Mouse (Mus musculus) cerebellum, adult 2 months (tissue): Measurements from ENCODE around the gene Map3k9. TPM values are rescaled to one million over a fixed set of nuclear protein-coding genes. Genes with fewer than 3 reads are reported as not detected.

Experiments used
- DNase-seq, 2 experiments: peaks; one replicate each; pipeline ENCODE4 v3.0.0; 2021
- H3K27ac ChIP-seq: fragments of 200-500 bp; 2 replicates; pipeline ENCODE4 v1.5.1; 2012; ENCODE audit warnings: low read length, control low read depth, inconsistent platforms; ENCODE audit not compliant: insufficient read depth
- H3K27me3 ChIP-seq: fragments of 200-500 bp; 2 replicates; pipeline ENCODE4 v1.6.1; 2012; ENCODE audit warnings: inconsistent platforms, mild to moderate bottlenecking, low read length, moderate library complexity; ENCODE audit not compliant: control insufficient read depth, insufficient read depth
- H3K4me1 ChIP-seq: fragments of 200-500 bp; 2 replicates; pipeline ENCODE4 v1.6.1; 2011; ENCODE audit warnings: low read length; ENCODE audit not compliant: control insufficient read depth, insufficient read depth
- H3K4me3 ChIP-seq: fragments of 200-500 bp; replicated peaks from 2 replicates; pipeline ENCODE3; 2011; ENCODE audit warnings: mild to moderate bottlenecking, low read depth, low read length, control low read depth; ENCODE audit not compliant: insufficient read depth
- CTCF ChIP-seq: fragments of 200-500 bp; IDR thresholded peaks from 2 replicates; pipeline ENCODE4 v1.5.1; 2011; ENCODE audit warnings: low read depth, mild to moderate bottlenecking, control low read depth, low read length, moderate library complexity, borderline replicate concordance; ENCODE audit not compliant: insufficient read depth
- POLR2A ChIP-seq: fragments of 200-500 bp; IDR thresholded peaks from 2 replicates; pipeline ENCODE4 v1.6.1; 2011; ENCODE audit warnings: low read length, control low read depth, borderline replicate concordance; ENCODE audit not compliant: insufficient read depth
- WGBS: fragments of 180-500 bp; shearing (Covaris S2); methylation state at CpG from one replicate; pipeline ENCODE4 v1.1.7; 2018; 5-methylcytosine and 5-hydroxymethylcytosine counted together
- polyA plus RNA-seq: library from polyadenylated mRNA; depleted of rRNA; stranded (reverse); fragments of >200 nt; gene quantifications from 2 replicates; pipeline ENCODE4 v1.2.3, GENCODE M21; 2012

Gene Map3k9
- polyA plus RNA-seq, 1 experiment, result 14.4 TPM

DNA sequence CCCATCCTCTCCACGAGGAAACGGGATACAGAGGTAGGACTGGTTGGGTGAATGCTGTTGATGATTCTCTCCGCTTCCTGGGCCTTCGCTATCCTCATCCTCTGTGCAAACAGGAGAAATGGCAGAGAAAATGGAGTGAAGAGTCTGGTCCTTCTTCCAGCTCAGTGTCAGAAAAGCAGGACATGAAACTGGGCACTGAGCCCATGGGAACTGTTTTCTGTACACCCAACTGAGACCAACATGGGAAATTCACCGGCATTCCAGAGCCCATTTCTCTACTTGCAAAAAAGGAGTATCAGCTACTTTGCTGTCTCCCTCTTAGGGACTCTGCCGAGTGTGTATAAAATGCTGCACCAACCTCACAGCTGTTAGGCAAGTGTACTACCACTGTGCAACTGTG lies 56.2 kb downstream of the Map3k9 start:
- Histone ChIP-seq H3K4me3 (no peak overlapping the region), H3K4me1 (peaks cover 10% of the 10 kb centered on the region), H3K27ac (no peak overlapping the region), H3K27me3 (no peaks in the 10 kb centered on the region)
- no peak for TF ChIP-seq POLR2A
- TF ChIP-seq CTCF, result no peak
- WGBS, result 55% methylated on average over 6 of the region's 6 CpGs
- peak in 1 of 2 experiments; percentile 68 for DNase-seq

DNA sequence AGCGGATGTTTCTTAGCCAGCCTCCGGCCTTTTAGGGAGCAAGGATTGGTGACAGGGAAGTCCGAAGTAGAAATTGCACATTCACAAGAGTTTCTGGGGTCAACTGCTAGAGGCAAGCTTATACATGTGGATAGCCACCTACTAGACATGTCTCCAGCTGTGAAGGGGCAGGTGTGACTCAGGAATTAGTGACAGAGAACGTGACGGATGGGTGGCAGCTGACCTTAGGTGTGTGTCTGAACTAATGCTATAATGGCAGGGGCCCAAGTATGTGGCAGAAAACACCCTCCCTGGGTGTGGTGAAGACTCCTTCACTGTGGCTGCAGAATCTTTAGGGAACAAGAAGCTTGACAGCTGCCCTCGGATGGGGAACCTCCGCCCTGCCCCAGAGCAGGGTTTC lies 57.6 kb downstream of the Map3k9 start:
- no peak for TF ChIP-seq CTCF
- TF ChIP-seq POLR2A, result no peak
- no peak overlapping the region for H3K4me3 ChIP-seq
- no peak for DNase-seq
- peaks cover 10% of the 10 kb centered on the region for H3K4me1 ChIP-seq
- 75% methylated on average over 7 of the region's 7 CpGs for WGBS
- no peaks in the 10 kb centered on the region for H3K27me3 ChIP-seq
- no peak overlapping the region for H3K27ac ChIP-seq

DNA sequence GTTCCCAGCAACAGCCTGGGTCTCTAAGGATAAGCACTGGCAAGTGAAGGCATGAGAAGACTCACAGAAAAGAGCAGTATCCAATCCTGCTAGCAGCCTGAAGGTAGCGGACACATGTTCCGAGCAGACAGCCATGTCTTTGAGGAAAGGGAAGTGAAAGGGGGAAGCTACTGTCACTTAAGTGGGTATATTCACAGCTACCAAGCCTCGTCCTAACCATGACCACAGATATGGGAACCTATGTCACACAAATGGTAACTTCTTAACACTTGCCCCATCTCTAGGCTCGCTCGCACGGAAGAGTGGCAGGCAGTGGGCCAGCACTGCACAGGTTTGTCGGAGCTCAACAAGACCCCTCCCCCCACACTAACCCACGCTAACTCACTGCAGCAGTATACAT lies 61.3 kb downstream of the Map3k9 start:
- no peak overlapping the region for H3K4me3 ChIP-seq
- 84% methylated on average over 8 of the region's 8 CpGs for whole genome bisulfite sequencing
- H3K4me1 ChIP-seq, result peaks cover 7% of the 10 kb centered on the region
- no peak for TF ChIP-seq POLR2A
- no peak for TF ChIP-seq CTCF
- H3K27me3 ChIP-seq, result no peaks in the 10 kb centered on the region
- no peak overlapping the region for H3K27ac ChIP-seq
- no peak for DNase-seq

DNA sequence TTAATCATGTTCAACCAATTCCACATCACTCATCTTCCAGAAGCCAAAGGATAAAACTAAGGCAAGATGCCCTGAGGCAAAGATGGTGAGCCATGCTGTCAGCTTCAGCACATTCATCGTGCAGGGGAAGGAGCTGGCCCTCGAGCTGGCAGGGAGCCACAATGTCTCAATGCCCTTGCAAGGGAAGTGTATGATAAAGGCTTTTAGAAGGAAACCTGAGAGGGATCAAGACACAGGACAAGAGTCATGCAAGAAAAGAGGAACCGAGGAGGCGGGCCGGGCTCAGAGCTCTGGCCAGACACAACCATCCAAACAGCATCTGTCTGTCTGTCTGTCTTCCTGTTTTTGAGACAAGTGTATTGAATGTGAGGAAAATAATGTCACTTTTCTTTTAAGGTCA lies 61.8 kb downstream of the Map3k9 start:
- Histone ChIP-seq H3K27me3 (no peaks in the 10 kb centered on the region), H3K4me3 (no peak overlapping the region), H3K27ac (no peak overlapping the region), H3K4me1 (peaks cover 4% of the 10 kb centered on the region)
- DNase-seq, result no peak
- 67% methylated on average over 5 of the region's 5 CpGs for WGBS
- TF ChIP-seq CTCF (no peak), POLR2A (no peak)

DNA sequence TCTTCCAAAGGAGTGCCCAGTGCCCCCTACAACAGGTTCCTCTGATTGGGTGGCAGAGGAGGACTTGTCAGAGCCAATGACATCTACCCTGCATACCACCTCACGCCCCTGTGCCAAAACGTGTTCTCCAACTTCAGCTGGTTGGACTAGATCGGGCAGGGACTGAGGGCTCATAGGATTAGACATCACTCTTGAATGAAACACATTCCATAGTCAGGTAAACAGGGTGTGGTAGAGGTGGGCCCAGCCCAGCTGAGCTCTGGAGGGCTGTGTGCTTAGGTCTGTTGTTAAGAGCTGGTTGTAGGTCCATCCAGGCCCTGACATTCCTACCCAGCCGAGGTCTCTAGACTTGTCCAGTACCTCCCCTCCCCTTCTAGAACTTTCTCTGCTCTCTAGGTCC lies 68.4 kb downstream of the Map3k9 start:
- no peak overlapping the region for H3K27ac ChIP-seq
- H3K4me3 ChIP-seq, result no peak overlapping the region
- no peaks in the 10 kb centered on the region for H3K27me3 ChIP-seq
- H3K4me1 ChIP-seq, result no peaks in the 10 kb centered on the region
- WGBS, result 92% methylated on average over 4 of the region's 4 CpGs
- DNase-seq, result no peak
- TF ChIP-seq CTCF (no peak), POLR2A (no peak)

DNA sequence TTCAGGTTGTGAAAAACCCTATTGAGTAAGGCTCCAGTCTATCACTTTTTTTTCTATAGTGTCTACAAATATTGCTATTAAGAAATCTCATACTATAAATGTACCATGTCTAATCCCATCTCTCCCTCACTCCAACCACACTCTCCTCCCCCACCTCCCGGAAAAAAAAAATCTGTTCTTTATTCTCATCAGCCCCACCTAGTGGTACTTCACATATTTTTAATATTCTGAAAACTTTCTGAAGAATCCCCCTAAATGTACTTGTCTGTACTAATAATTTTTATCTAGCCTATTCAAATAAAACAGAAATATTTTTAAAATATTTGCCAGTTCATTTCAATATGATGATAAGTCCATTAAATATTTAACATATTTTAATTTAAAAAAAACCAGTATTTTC lies 78.1 kb downstream of the Map3k9 start:
- Histone ChIP-seq H3K27me3 (no peaks in the 10 kb centered on the region), H3K27ac (no peak overlapping the region), H3K4me1 (no peaks in the 10 kb centered on the region), H3K4me3 (no peak overlapping the region)
- no peak for TF ChIP-seq POLR2A
- TF ChIP-seq CTCF, result no peak
- DNase-seq, result peak in 1 of 2 experiments; percentile 14
- 0% methylated on average over 1 of the region's 1 CpGs for WGBS

DNA sequence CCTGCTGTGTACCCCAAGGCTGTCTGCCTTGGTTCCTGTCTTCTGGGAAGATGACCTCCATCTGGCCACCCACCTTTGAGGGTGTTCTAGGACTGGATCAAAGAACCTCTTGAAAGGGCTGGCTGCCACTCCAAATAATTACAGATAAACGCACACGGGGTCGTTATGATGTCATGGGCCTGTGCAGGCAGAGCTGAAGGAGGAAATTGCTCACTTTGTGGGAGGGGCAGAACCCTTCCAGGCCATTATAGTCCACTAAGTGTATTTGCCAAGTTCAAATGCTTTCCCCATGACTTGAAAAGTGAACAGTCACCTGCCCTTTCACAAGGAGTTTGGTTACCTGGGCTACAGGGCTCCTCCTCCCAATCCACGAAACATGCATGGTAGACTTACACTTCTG lies 83.0 kb downstream of the Map3k9 start:
- H3K4me1 ChIP-seq, result no peaks in the 10 kb centered on the region
- H3K4me3 ChIP-seq, result no peak overlapping the region
- H3K27ac ChIP-seq, result no peak overlapping the region
- WGBS, result 78% methylated on average over 4 of the region's 4 CpGs
- peak in 1 of 2 experiments; percentile 17 for DNase-seq
- no peaks in the 10 kb centered on the region for H3K27me3 ChIP-seq
- TF ChIP-seq POLR2A (no peak), CTCF (no peak)

DNA sequence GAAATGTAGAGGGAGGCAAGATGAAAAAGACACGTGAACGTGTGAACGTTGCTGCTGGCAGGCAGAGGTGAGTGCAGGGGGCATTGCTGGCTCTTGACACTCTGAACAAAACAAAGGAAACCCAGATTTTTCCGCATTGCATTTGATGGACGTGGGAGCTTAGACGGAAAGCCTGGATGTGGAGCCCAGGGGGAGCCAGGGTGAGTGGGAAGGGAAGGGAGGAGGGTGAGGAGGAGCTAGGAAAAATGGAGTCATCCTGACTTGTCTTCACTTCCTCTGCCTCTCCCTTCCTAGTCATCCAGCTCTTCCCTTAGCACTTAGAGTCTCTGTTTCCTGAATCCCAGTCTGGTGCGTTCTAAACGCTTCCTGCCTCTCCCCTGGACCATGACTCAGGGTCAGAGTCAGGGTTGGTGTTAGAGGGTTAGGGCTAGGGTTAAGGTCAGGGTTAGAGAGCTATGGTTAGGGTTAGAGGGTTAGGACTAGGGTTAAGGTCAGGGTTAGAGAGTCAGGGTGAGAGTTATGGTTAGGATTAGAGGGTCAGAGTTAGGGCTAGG lies 89.7 kb downstream of the Map3k9 start:
- Histone ChIP-seq H3K27me3 (no peaks in the 10 kb centered on the region), H3K4me1 (no peaks in the 10 kb centered on the region), H3K4me3 (no peak overlapping the region), H3K27ac (no peak overlapping the region)
- no peak for TF ChIP-seq CTCF
- no peak for TF ChIP-seq POLR2A
- WGBS, result 45% methylated on average over 8 of the region's 8 CpGs
- DNase-seq, result no peak

DNA sequence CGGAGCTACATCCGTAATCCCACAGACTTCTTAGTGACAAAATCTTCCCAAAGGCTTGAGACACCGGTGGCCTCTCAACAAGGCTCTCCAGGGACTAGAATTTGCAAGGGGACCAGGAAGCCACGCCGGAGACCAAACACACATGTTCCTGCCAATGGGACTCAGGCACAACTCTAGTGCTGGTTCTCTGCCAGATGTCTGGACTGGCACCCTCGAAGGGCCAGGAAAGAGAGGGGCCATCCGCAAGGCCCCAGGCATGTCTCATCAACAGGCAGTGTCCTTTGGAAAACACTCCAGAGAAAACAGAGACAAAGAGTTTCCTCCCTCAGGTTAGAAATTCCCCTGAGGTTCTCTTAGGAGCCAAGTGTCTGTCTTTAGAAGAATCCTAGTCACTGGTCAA lies 90.2 kb downstream of the Map3k9 start:
- 39% methylated on average over 7 of the region's 7 CpGs for WGBS
- no peak overlapping the region for H3K4me3 ChIP-seq

More for the DNA sequence above, 90.2 kb downstream of the Map3k9 start:
- no peak for DNase-seq
- TF ChIP-seq POLR2A (no peak), CTCF (no peak)
- H3K4me1 ChIP-seq, result no peaks in the 10 kb centered on the region
- H3K27me3 ChIP-seq, result no peaks in the 10 kb centered on the region
- H3K27ac ChIP-seq, result no peak overlapping the region
